Mouse (Mus musculus) heart, postnatal 25 days (tissue): ENCODE results near the gene Appl2. TPM values are rescaled to one million over a fixed set of nuclear protein-coding genes. Genes with fewer than 3 reads are reported as not detected.

Experiments
- DNase-seq: peaks from one replicate; pipeline ENCODE4 v3.0.0; 2022; ENCODE audit warnings: low spot score
- intact Hi-C: fragments of 180-260 bp; cut with DNase I; formaldehyde crosslinking; loops from one replicate; pipeline ENCODE4 v1.15.1; 2025
- total RNA-seq, 2 experiments: library from RNA; stranded (reverse); gene quantifications; 2 replicates each; pipeline ENCODE4 v1.2.3; 2021

The Appl2 gene
- total RNA-seq, 2 experiments from 2014 or later = 32.5 to 34.6 TPM

- intact Hi-C loops = no loop called here
- DNase-seq = no peak
Measured at GRCm38 (mm10) chr10:83634461-83634860, 14.1 kb downstream of the Appl2 start.

- no peak for DNase-seq
- intact Hi-C loops = no loop called here
Measured at GRCm38 (mm10) chr10:83632806-83633374, 15.6 kb downstream of the Appl2 start.

- no peak for DNase-seq
- intact Hi-C loops = no loop called here
Measured at GRCm38 (mm10) chr10:83631775-83632174, 16.8 kb downstream of the Appl2 start.

- intact Hi-C loops = no loop called here
- DNase-seq = no peak
Measured at GRCm38 (mm10) chr10:83630899-83631298, 17.6 kb downstream of the Appl2 start.

GRCm38 (mm10) chr10:83629878-83630277 is 18.7 kb downstream of the Appl2 start:
- intact Hi-C loops = no loop called here

GRCm38 (mm10) chr10:83629190-83629781 is 19.3 kb downstream of the Appl2 start:
- no peak for DNase-seq
- intact Hi-C loops = no loop called here

More at GRCm38 (mm10) chr10:83629878-83630277, 18.7 kb downstream of the Appl2 start:
- DNase-seq = no peak

- intact Hi-C loops = no loop called here
- DNase-seq = no peak
Measured at GRCm38 (mm10) chr10:83628241-83628640, 20.3 kb downstream of the Appl2 start.

GRCm38 (mm10) chr10:83627113-83627687 is 21.3 kb downstream of the Appl2 start:
- no peak for DNase-seq
- intact Hi-C loops = no loop called here

GRCm38 (mm10) chr10:83624841-83625240 is 23.7 kb downstream of the Appl2 start:
- intact Hi-C loops = no loop called here
- no peak for DNase-seq

- DNase-seq = no peak
- intact Hi-C loops = no loop called here
Measured at GRCm38 (mm10) chr10:83624065-83624464, 24.5 kb downstream of the Appl2 start.

- DNase-seq = no peak
- intact Hi-C loops = no loop called here
Measured at GRCm38 (mm10) chr10:83620350-83621055, 28.0 kb downstream of the Appl2 start.

- intact Hi-C loops = loop anchor here (5.0 kb wide), 1 partner anchor 158 kb away; no protein-coding TSS in a partner anchor
- no peak for DNase-seq
Measured at GRCm38 (mm10) chr10:83618819-83619440, 29.6 kb downstream of the Appl2 start.

GRCm38 (mm10) chr10:83617366-83617765 is 31.2 kb downstream of the Appl2 start:
- no peak for DNase-seq
- intact Hi-C loops = loop anchor here (5.0 kb wide), 1 partner anchor 160 kb away; no protein-coding TSS in a partner anchor

GRCm38 (mm10) chr10:83612648-83613215 is 35.8 kb downstream of the Appl2 start:
- intact Hi-C loops = no loop called here
- DNase-seq = no peak

GRCm38 (mm10) chr10:83611863-83612262 is 36.7 kb downstream of the Appl2 start:
- DNase-seq = no peak
- intact Hi-C loops = no loop called here

GRCm38 (mm10) chr10:83610518-83610917 is 38.0 kb downstream of the Appl2 start:
- intact Hi-C loops = no loop called here
- DNase-seq = no peak

GRCm38 (mm10) chr10:83608596-83608995 is 39.9 kb downstream of the Appl2 start:
- DNase-seq = no peak
- intact Hi-C loops = no loop called here

GRCm38 (mm10) chr10:83607111-83607510 is 41.4 kb downstream of the Appl2 start:
- DNase-seq = no peak

GRCm38 (mm10) chr10:83605637-83606183 is 42.8 kb downstream of the Appl2 start:
- no peak for DNase-seq
- intact Hi-C loops = no loop called here

More at GRCm38 (mm10) chr10:83607111-83607510, 41.4 kb downstream of the Appl2 start:
- intact Hi-C loops = no loop called here
